Mouse (Mus musculus): Measurements from ENCODE around the gene Esrrg.

The Esrrg gene

DNA sequence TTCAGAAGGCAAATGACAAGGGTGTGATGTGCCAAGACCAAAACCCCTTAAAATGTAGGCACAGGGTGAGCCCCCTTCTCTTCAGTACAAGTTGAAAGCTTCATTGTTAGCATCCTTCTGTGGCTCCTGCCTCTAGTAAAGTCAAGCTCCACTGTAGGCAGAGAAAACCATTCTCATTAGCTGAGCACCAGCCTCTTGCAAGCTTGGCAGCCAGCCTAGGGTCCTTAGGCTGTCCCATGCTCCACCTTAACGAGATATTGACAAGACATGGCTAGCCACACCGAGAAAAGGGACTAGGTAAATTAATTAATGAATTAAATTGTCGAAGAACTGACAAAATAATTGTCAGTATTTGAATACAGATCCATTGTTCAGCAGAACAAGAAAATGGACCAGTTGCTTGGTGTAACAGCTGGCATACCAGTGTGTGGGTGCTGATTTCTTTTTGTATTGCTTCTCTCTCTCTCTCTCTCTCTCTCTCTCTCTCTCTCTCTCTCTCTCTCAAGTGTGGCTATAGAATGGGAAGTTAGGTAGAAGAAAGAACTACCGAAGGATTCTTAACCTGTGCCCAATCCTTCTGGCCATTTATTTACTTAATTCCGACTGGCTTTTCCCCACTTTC is 311.7 kb downstream of the Esrrg start:
- DNase-seq, result no peak

GRCm38 (mm10) chr1:187931146-187931545 is 322.6 kb downstream of the Esrrg start:
- DNase-seq, result no peak

- no peak for DNase-seq
Measured at GRCm38 (mm10) chr1:187938652-187939051, 330.1 kb downstream of the Esrrg start.

DNA sequence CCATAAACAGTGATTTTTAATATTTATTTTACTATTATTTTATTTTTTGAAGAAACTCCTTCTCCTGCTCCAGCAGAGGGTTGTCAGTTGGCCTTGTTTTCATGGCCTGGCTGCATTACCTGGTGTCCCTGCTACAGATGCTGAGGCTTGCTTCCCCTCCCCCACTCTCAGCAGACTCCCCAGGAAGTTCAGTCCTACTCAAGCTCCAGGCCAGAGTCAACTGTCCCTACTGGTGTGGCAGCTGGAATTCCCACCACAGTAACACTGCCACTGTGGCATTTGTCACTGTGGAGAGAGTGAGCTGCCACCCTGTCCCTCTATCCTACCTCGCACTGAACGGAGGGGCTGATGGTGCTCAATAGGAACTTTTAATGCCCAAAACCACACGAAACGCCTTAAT is 330.5 kb downstream of the Esrrg start:
- DNase-seq, result no peak

GRCm38 (mm10) chr1:187951506-187951905 is 342.9 kb downstream of the Esrrg start:
- DNase-seq, result no peak

DNA sequence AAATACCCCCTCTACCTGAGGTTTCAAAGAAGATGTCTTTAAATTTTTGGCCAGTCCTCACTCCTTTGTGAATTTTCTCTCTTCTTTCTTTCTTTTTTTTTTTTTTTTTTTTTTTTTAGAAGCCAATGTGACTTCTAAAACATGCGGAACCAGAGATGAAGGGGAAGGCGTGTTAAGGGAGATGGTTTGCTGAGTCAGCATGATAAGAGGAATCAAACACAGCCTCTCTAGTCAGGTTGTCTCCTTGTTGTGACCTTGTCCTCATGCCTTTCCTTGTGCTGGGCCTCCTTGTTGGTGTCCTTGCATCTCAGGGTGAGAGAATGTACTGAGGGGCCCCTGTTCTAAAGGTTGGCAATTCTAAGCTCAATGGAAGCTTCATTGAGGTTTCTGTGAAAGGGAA is 348.1 kb downstream of the Esrrg start:
- no peak for DNase-seq

GRCm38 (mm10) chr1:187959192-187959591 is 350.6 kb downstream of the Esrrg start:
- no peak for DNase-seq

- DNase-seq, result no peak
Measured at GRCm38 (mm10) chr1:187961452-187961851, 352.9 kb downstream of the Esrrg start.

GRCm38 (mm10) chr1:187964829-187965760 is 356.5 kb downstream of the Esrrg start:
- DNase-seq, result no peak

GRCm38 (mm10) chr1:187965921-187966320 is 357.3 kb downstream of the Esrrg start:
- DNase-seq, result no peak

DNA sequence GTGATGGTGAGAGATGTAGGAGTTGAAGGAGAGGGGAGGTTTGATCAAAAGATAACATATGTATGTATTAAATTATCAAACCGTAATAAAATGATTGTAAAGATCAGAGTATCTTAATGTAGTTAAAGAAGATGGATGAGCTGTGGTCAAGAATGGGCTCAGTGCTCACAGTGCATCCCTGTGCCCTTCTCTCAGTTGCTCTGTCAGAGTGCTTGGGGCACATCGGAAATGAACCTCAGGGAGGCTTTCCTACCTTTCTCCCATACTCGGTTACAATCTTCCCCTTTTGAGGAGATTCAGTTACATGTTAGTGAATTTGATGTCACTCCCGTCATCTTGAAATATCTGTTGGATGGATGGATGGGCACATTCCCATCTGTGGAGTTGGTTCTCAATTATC is 359.8 kb downstream of the Esrrg start:
- no peak for DNase-seq

- DNase-seq, result no peak
Measured at GRCm38 (mm10) chr1:187969491-187969890, 360.9 kb downstream of the Esrrg start.

GRCm38 (mm10) chr1:187974396-187974795 is 365.8 kb downstream of the Esrrg start:
- no peak for DNase-seq

- no peak for DNase-seq
Measured at GRCm38 (mm10) chr1:187975465-187976352, 367.1 kb downstream of the Esrrg start.

GRCm38 (mm10) chr1:187976353-187976730 is 367.8 kb downstream of the Esrrg start:
- DNase-seq, result no peak

GRCm38 (mm10) chr1:187981028-187981427 is 372.4 kb downstream of the Esrrg start:
- DNase-seq, result no peak

DNA sequence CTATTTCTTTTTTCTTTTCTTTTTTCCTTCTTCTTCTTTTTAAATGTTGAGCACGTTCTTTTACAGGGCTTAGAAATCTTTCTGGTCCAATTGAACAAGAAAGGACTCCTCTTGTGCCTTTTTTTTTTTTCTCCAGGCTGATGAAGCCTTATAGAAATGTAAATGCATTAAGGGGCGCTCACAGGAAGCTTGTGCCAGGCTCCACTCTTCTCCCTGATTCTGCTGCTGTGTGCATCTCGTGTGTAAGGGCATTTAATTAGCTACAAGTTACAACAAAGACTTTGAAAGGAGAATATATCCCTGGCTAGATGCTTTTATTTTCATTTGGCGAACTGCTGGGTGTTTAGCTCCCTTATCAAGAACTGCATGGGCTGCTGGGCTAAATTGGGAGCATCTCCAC is 374.6 kb downstream of the Esrrg start:
- DNase-seq, result no peak

DNA sequence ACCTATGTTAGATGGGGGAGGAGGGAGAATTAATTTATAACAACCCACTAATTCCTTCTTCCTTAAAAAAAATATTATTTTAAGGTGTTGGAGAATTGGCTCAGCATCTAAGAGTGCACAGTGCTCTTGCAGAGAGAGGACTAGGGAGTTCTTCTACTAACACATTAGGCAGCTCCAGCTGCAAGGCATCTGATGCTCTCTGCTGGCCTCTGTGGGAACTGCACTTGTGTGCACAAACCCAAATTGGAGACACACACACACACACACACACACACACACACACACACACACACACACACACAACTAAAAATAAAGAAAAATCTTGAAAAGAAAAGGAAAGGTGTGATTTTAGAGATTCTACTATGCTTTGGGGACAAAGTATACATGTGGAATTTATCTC is 381.6 kb downstream of the Esrrg start:
- DNase-seq, result no peak

- no peak for DNase-seq
Measured at GRCm38 (mm10) chr1:187997584-187998338, 389.2 kb downstream of the Esrrg start.

DNA sequence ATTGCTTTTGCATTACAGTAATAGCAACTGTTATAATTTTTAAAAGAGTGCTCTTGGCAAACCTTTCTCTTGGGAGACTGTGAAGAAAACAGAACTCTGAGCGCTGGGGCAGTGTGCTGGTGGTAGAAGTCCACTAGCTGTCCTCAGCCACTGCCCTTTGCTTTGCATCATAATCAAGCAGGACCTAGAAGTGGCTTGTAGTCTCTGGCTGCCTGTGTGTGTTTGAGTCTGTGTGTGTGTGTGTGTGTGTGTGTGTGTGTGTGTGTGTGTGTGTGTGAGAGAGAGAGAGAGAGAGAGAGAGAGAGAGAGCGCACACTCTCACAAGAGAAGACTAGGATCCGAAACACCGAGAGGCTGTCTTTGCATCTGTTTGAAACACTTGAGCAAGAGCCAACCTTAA is 390.5 kb downstream of the Esrrg start:
- DNase-seq, result no peak

DNA sequence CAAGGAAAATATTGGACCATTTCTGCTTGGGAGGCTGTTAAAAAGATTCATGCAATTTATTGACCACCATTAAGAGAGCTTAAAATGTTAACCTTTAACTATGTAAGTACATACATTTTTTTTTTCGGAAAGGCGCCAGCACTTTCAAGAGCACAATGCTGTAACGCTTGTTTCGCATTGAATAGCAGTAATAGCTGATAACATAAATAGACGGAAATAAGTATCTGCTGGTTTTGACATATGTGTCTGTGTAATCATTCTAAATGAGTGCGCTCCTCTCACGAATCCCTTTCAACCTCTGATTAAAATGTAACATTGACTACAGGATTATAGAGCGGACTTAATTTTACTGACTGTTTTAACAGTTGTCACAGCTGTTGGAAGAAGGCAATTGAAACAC is 391.6 kb downstream of the Esrrg start:
- no peak for DNase-seq

- DNase-seq, result no peak
Measured at GRCm38 (mm10) chr1:188006820-188007491, 398.4 kb downstream of the Esrrg start.

All from thymus, postnatal 36 days (tissue).